Mouse (Mus musculus): ENCODE measurements around the gene Nav2. TPM values are rescaled to one million over a fixed set of nuclear protein-coding genes. Genes with fewer than 3 reads are reported as not detected.

The Nav2 gene
- polyA plus RNA-seq, 1 experiment from 2014 or later, result 34.9 TPM

- ATAC-seq (ENCODE audit: insufficient number of reproducible peaks, insufficient read depth, low FRiP score, low read depth), result no peak
- 43% methylated on average over 5 of the region's 5 CpGs for WGBS
- H3K4me3 ChIP-seq (ENCODE audit: control insufficient read depth in 1 of 2, insufficient read depth in 1 of 2, low read depth in 1 of 2, low read length in 2 of 2), result no peak overlapping the region
- H3K9me3 ChIP-seq (ENCODE audit: control insufficient read depth, low read length), result no peaks in the 10 kb centered on the region
- H3K36me3 ChIP-seq (ENCODE audit: control insufficient read depth, insufficient read depth, low read length), result no peaks in the 10 kb centered on the region
- H3K9ac ChIP-seq (ENCODE audit: low read length), result no peak overlapping the region
- no peak overlapping the region for H3K4me2 ChIP-seq (ENCODE audit: low read length)
- H3K27ac ChIP-seq (replicated peaks in 1 of 2; ENCODE audit: control insufficient read depth in 1 of 2, insufficient read depth in 1 of 2, low read depth in 2 of 2, low read length in 2 of 2), result peak overlapping the region in 1 of 2 experiments; percentile 48; a peak in 2 of 4 replicates
- no peaks in the 10 kb centered on the region for H3K27me3 ChIP-seq (ENCODE audit: control insufficient read depth, insufficient read depth, low read length)
- peaks cover 0 to 6% of the 10 kb centered on the region in 2 experiments; a peak in 3 of 4 replicates for H3K4me1 ChIP-seq (ENCODE audit: control insufficient read depth in 2 of 2, insufficient read depth in 2 of 2, low read length in 2 of 2)
These were observed 9.5 kb downstream of the Nav2 start for GRCm38 (mm10) chr7:48917988-48918387.

- Histone ChIP-seq H3K36me3 (ENCODE audit: control insufficient read depth, insufficient read depth, low read length) (no peaks in the 10 kb centered on the region), H3K4me1 (ENCODE audit: control insufficient read depth in 2 of 2, insufficient read depth in 2 of 2, low read length in 2 of 2) (peaks cover 0 to 6% of the 10 kb centered on the region in 2 experiments; a peak in 3 of 4 replicates), H3K4me3 (ENCODE audit: control insufficient read depth in 1 of 2, insufficient read depth in 1 of 2, low read depth in 1 of 2, low read length in 2 of 2) (no peak overlapping the region), H3K9me3 (ENCODE audit: control insufficient read depth, low read length) (no peaks in the 10 kb centered on the region), H3K27ac (replicated peaks in 1 of 2; ENCODE audit: control insufficient read depth in 1 of 2, insufficient read depth in 1 of 2, low read depth in 2 of 2, low read length in 2 of 2) (no peak overlapping the region), H3K4me2 (ENCODE audit: low read length) (no peak overlapping the region), H3K27me3 (ENCODE audit: control insufficient read depth, insufficient read depth, low read length) (no peaks in the 10 kb centered on the region), H3K9ac (ENCODE audit: low read length) (no peak overlapping the region)
- 52% methylated on average over 11 of the region's 11 CpGs for WGBS
- 0 out of 2 replicates have a peak, but pooled peaks have one; percentile 15 for ATAC-seq (ENCODE audit: insufficient number of reproducible peaks, insufficient read depth, low FRiP score, low read depth)
These were observed 9.9 kb downstream of the Nav2 start for GRCm38 (mm10) chr7:48918389-48918788.

- 71% methylated on average over 10 of the region's 10 CpGs for WGBS
These were observed 15.1 kb downstream of the Nav2 start for GRCm38 (mm10) chr7:48923620-48924019.

GRCm38 (mm10) chr7:48925214-48925613 lies 16.7 kb downstream of the Nav2 start:
- Histone ChIP-seq H3K27me3 (ENCODE audit: control insufficient read depth, insufficient read depth, low read length) (no peaks in the 10 kb centered on the region), H3K4me2 (ENCODE audit: low read length) (no peak overlapping the region), H3K4me1 (ENCODE audit: control insufficient read depth in 2 of 2, insufficient read depth in 2 of 2, low read length in 2 of 2) (peaks cover 9 to 14% of the 10 kb centered on the region in 2 experiments), H3K9ac (ENCODE audit: low read length) (no peak overlapping the region), H3K9me3 (ENCODE audit: control insufficient read depth, low read length) (no peaks in the 10 kb centered on the region), H3K4me3 (ENCODE audit: control insufficient read depth in 1 of 2, insufficient read depth in 1 of 2, low read depth in 1 of 2, low read length in 2 of 2) (no peak overlapping the region), H3K36me3 (ENCODE audit: control insufficient read depth, insufficient read depth, low read length) (no peaks in the 10 kb centered on the region), H3K27ac (replicated peaks in 1 of 2; ENCODE audit: control insufficient read depth in 1 of 2, insufficient read depth in 1 of 2, low read depth in 2 of 2, low read length in 2 of 2) (peak overlapping the region in 1 of 2 experiments; percentile 57; a peak in 1 of 4 replicates)
- 16% methylated on average over 3 of the region's 3 CpGs for WGBS
- peak; percentile 60; the same call in 1 of the 2 replicates for ATAC-seq (ENCODE audit: insufficient number of reproducible peaks, insufficient read depth, low FRiP score, low read depth)

More at GRCm38 (mm10) chr7:48923620-48924019, 15.1 kb downstream of the Nav2 start:
- Histone ChIP-seq H3K4me2 (ENCODE audit: low read length) (no peak overlapping the region), H3K9ac (ENCODE audit: low read length) (no peak overlapping the region), H3K9me3 (ENCODE audit: control insufficient read depth, low read length) (no peaks in the 10 kb centered on the region), H3K4me1 (ENCODE audit: control insufficient read depth in 2 of 2, insufficient read depth in 2 of 2, low read length in 2 of 2) (peaks cover 9 to 14% of the 10 kb centered on the region in 2 experiments), H3K4me3 (ENCODE audit: control insufficient read depth in 1 of 2, insufficient read depth in 1 of 2, low read depth in 1 of 2, low read length in 2 of 2) (no peak overlapping the region), H3K27me3 (ENCODE audit: control insufficient read depth, insufficient read depth, low read length) (no peaks in the 10 kb centered on the region), H3K27ac (replicated peaks in 1 of 2; ENCODE audit: control insufficient read depth in 1 of 2, insufficient read depth in 1 of 2, low read depth in 2 of 2, low read length in 2 of 2) (no peak overlapping the region), H3K36me3 (ENCODE audit: control insufficient read depth, insufficient read depth, low read length) (no peaks in the 10 kb centered on the region)
- ATAC-seq (ENCODE audit: insufficient number of reproducible peaks, insufficient read depth, low FRiP score, low read depth), result no peak

- no peaks in the 10 kb centered on the region for H3K36me3 ChIP-seq (ENCODE audit: control insufficient read depth, insufficient read depth, low read length)
- peaks cover 9 to 14% of the 10 kb centered on the region in 2 experiments for H3K4me1 ChIP-seq (ENCODE audit: control insufficient read depth in 2 of 2, insufficient read depth in 2 of 2, low read length in 2 of 2)
- H3K4me3 ChIP-seq (ENCODE audit: control insufficient read depth in 1 of 2, insufficient read depth in 1 of 2, low read depth in 1 of 2, low read length in 2 of 2), result no peak overlapping the region
- H3K9me3 ChIP-seq (ENCODE audit: control insufficient read depth, low read length), result no peaks in the 10 kb centered on the region
- H3K4me2 ChIP-seq (ENCODE audit: low read length), result no peak overlapping the region
- WGBS, result 12% methylated on average over 3 of the region's 3 CpGs
- no peak overlapping the region for H3K9ac ChIP-seq (ENCODE audit: low read length)
- no peaks in the 10 kb centered on the region for H3K27me3 ChIP-seq (ENCODE audit: control insufficient read depth, insufficient read depth, low read length)
- H3K27ac ChIP-seq (replicated peaks in 1 of 2; ENCODE audit: control insufficient read depth in 1 of 2, insufficient read depth in 1 of 2, low read depth in 2 of 2, low read length in 2 of 2), result no peak overlapping the region; a peak in 1 of 4 replicates
- ATAC-seq (ENCODE audit: insufficient number of reproducible peaks, insufficient read depth, low FRiP score, low read depth), result no peak
These were observed 19.8 kb downstream of the Nav2 start for GRCm38 (mm10) chr7:48928364-48928763.

DNA sequence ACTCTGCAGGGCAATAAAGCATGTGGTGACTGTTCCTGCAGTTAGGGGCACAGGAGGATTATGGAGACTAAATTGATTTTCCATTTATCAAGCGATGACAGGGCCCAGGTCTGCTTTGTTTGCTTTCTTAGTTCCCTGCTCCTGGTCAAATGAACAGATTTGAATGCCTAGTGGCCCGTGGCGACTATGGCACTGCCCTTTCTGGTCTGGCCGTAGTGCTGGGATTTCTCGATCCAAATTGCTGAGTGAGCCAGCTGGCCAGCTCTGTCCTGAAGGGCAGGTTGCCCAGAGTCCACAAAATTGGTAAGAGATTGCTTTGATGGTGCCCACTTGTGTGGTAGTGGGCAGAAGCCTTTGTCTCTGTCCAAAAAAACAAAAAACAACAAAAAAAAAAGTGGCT lies 21.9 kb downstream of the Nav2 start:
- Histone ChIP-seq H3K27me3 (ENCODE audit: control insufficient read depth, insufficient read depth, low read length) (no peaks in the 10 kb centered on the region), H3K4me1 (ENCODE audit: control insufficient read depth in 2 of 2, insufficient read depth in 2 of 2, low read length in 2 of 2) (peaks cover 4 to 6% of the 10 kb centered on the region in 2 experiments; a peak in 3 of 4 replicates), H3K9ac (ENCODE audit: low read length) (no peak overlapping the region), H3K4me2 (ENCODE audit: low read length) (no peak overlapping the region), H3K27ac (replicated peaks in 1 of 2; ENCODE audit: control insufficient read depth in 1 of 2, insufficient read depth in 1 of 2, low read depth in 2 of 2, low read length in 2 of 2) (no peak overlapping the region), H3K4me3 (ENCODE audit: control insufficient read depth in 1 of 2, insufficient read depth in 1 of 2, low read depth in 1 of 2, low read length in 2 of 2) (no peak overlapping the region), H3K36me3 (ENCODE audit: control insufficient read depth, insufficient read depth, low read length) (no peaks in the 10 kb centered on the region), H3K9me3 (ENCODE audit: control insufficient read depth, low read length) (no peaks in the 10 kb centered on the region)
- WGBS, result 69% methylated on average over 5 of the region's 5 CpGs
- ATAC-seq (ENCODE audit: insufficient number of reproducible peaks, insufficient read depth, low FRiP score, low read depth), result no peak

- no peak for ATAC-seq (ENCODE audit: insufficient number of reproducible peaks, insufficient read depth, low FRiP score, low read depth)
These were observed 23.6 kb downstream of the Nav2 start for GRCm38 (mm10) chr7:48932138-48932537.

DNA sequence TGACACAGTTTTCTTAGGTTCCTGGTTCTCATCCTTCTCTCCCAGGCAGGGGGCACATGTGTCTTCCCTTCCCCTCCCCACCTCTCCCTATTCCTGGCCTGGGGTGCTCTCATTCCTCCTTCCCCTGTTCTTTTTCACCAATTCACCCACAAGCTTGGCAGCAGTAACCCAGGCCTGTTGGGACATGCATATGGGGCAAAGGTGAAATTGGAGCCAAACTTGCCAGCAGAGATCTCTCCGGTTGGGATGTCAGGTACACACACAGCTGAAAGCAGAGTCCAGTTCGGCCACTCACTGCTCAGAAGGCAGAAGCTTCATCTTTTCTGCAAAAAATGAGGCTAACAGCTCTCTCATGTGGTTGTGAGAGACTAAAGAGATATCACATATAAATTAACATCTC lies 26.3 kb downstream of the Nav2 start:
- Histone ChIP-seq H3K4me2 (ENCODE audit: low read length) (no peak overlapping the region), H3K27ac (replicated peaks in 1 of 2; ENCODE audit: control insufficient read depth in 1 of 2, insufficient read depth in 1 of 2, low read depth in 2 of 2, low read length in 2 of 2) (no peak overlapping the region), H3K4me3 (ENCODE audit: control insufficient read depth in 1 of 2, insufficient read depth in 1 of 2, low read depth in 1 of 2, low read length in 2 of 2) (no peak overlapping the region), H3K27me3 (ENCODE audit: control insufficient read depth, insufficient read depth, low read length) (no peaks in the 10 kb centered on the region), H3K36me3 (ENCODE audit: control insufficient read depth, insufficient read depth, low read length) (no peaks in the 10 kb centered on the region), H3K4me1 (ENCODE audit: control insufficient read depth in 2 of 2, insufficient read depth in 2 of 2, low read length in 2 of 2) (no peaks in the 10 kb centered on the region; a peak in 1 of 4 replicates), H3K9me3 (ENCODE audit: control insufficient read depth, low read length) (no peaks in the 10 kb centered on the region), H3K9ac (ENCODE audit: low read length) (no peak overlapping the region)
- ATAC-seq (ENCODE audit: insufficient number of reproducible peaks, insufficient read depth, low FRiP score, low read depth), result no peak
- 76% methylated on average over 2 of the region's 2 CpGs for WGBS

More at GRCm38 (mm10) chr7:48932138-48932537, 23.6 kb downstream of the Nav2 start:
- Histone ChIP-seq H3K4me1 (ENCODE audit: control insufficient read depth in 2 of 2, insufficient read depth in 2 of 2, low read length in 2 of 2) (no peaks in the 10 kb centered on the region; a peak in 2 of 4 replicates), H3K9me3 (ENCODE audit: control insufficient read depth, low read length) (no peaks in the 10 kb centered on the region), H3K36me3 (ENCODE audit: control insufficient read depth, insufficient read depth, low read length) (no peaks in the 10 kb centered on the region), H3K4me3 (ENCODE audit: control insufficient read depth in 1 of 2, insufficient read depth in 1 of 2, low read depth in 1 of 2, low read length in 2 of 2) (no peak overlapping the region), H3K9ac (ENCODE audit: low read length) (no peak overlapping the region), H3K4me2 (ENCODE audit: low read length) (no peak overlapping the region), H3K27me3 (ENCODE audit: control insufficient read depth, insufficient read depth, low read length) (no peaks in the 10 kb centered on the region), H3K27ac (replicated peaks in 1 of 2; ENCODE audit: control insufficient read depth in 1 of 2, insufficient read depth in 1 of 2, low read depth in 2 of 2, low read length in 2 of 2) (no peak overlapping the region)
- WGBS, result 85% methylated on average over 2 of the region's 2 CpGs
